Mouse (Mus musculus) neural tube, embryonic 14.5 days (tissue): ENCODE measurements at regions not wholly inside any gene's neighbourhood (a gene's known extent, or its start where the extent isn't known, plus 50 kb on each side); places are given as distances from the start of the nearest gene placed in this dataset.
A peak's percentile ranks its signal among the peaks of the same experiment; 100 is the strongest.

Experiments used
- ATAC-seq: fragments of 200-750 bp; cut with Nextera tagmentation; 2 replicates; pipeline ENCODE4 v1.8.0; 2017; ENCODE audit warnings: low read depth, mild to moderate bottlenecking, moderate TSS enrichment, moderate library complexity
- H3K27ac ChIP-seq: fragments of 300-500 bp; sonication (generic); 2 replicates; pipeline ENCODE4 v1.5.1; 2014; ENCODE audit warnings: low read depth, mild to moderate bottlenecking, control low read depth, low read length, moderate library complexity, mixed read lengths
- H3K27me3 ChIP-seq: fragments of 300-500 bp; sonication (generic); 2 replicates; pipeline ENCODE4 v1.6.1; 2014; ENCODE audit warnings: low read length; ENCODE audit not compliant: control insufficient read depth, insufficient read depth
- H3K36me3 ChIP-seq: fragments of 300-500 bp; sonication (generic); 2 replicates; pipeline ENCODE4 v1.6.1; 2014; ENCODE audit warnings: low read length, mixed read lengths; ENCODE audit not compliant: control insufficient read depth, insufficient read depth
- H3K4me1 ChIP-seq: fragments of 300-500 bp; sonication (generic); 2 replicates; pipeline ENCODE4 v1.6.1; 2014; ENCODE audit warnings: low read length; ENCODE audit not compliant: control insufficient read depth, insufficient read depth
- H3K4me2 ChIP-seq: fragments of 300-500 bp; sonication (generic); 2 replicates; pipeline ENCODE4 v1.6.1; 2014; ENCODE audit warnings: mild to moderate bottlenecking, low read depth, low read length, control low read depth
- H3K4me3 ChIP-seq: fragments of 300-500 bp; sonication (generic); 2 replicates; pipeline ENCODE4 v1.5.1; 2014; ENCODE audit warnings: low read depth, low read length, control low read depth, mixed read lengths
- H3K9ac ChIP-seq: fragments of 300-500 bp; sonication (generic); replicated peaks from 2 replicates; pipeline ENCODE4 v1.6.1; 2014; ENCODE audit warnings: low read depth, mild to moderate bottlenecking, control low read depth, low read length, mixed read lengths
- H3K9me3 ChIP-seq: fragments of 300-500 bp; sonication (generic); 2 replicates; pipeline ENCODE4 v1.6.1; 2016; ENCODE audit warnings: low read length; ENCODE audit not compliant: control insufficient read depth
- WGBS: fragments of 180-500 bp; shearing (Covaris S2); extraction: QIAGEN DNeasy Blood & Tissue Kit; methylation state at CpG from one replicate; pipeline ENCODE4 v1.1.7; 2014; 5-methylcytosine and 5-hydroxymethylcytosine counted together

- Histone ChIP-seq H3K9me3 (no peaks in the 10 kb centered on the region), H3K27ac (no peak overlapping the region), H3K4me1 (no peaks in the 10 kb centered on the region), H3K4me3 (no peak overlapping the region), H3K27me3 (no peaks in the 10 kb centered on the region), H3K36me3 (no peaks in the 10 kb centered on the region), H3K9ac (no peak overlapping the region), H3K4me2 (no peak overlapping the region)
- no peak for ATAC-seq
- 95% methylated on average over 3 of the region's 3 CpGs for WGBS
Observed at GRCm38 (mm10) chr5:50760386-50760785, 701.6 kb upstream of the Adgra3 start.

- Histone ChIP-seq H3K27ac (no peak overlapping the region), H3K4me3 (no peak overlapping the region), H3K9me3 (no peaks in the 10 kb centered on the region), H3K36me3 (no peaks in the 10 kb centered on the region), H3K9ac (no peak overlapping the region), H3K27me3 (no peaks in the 10 kb centered on the region), H3K4me1 (no peaks in the 10 kb centered on the region), H3K4me2 (no peak overlapping the region)
- WGBS: 61% methylated on average over 1 of the region's 1 CpGs
- no peak for ATAC-seq
Observed at GRCm38 (mm10) chr5:50752766-50753165, 694.0 kb upstream of the Adgra3 start.

GRCm38 (mm10) chr5:50751358-50751757 lies 692.6 kb upstream of the Adgra3 start:
- H3K9ac ChIP-seq: no peak overlapping the region
- peak; percentile 75 for ATAC-seq
- H3K4me2 ChIP-seq: no peak overlapping the region
- WGBS: 14% methylated on average over 3 of the region's 3 CpGs
- no peaks in the 10 kb centered on the region for H3K9me3 ChIP-seq
- no peaks in the 10 kb centered on the region for H3K36me3 ChIP-seq
- no peak overlapping the region for H3K27ac ChIP-seq
- no peak overlapping the region for H3K4me3 ChIP-seq
- H3K27me3 ChIP-seq: no peaks in the 10 kb centered on the region
- H3K4me1 ChIP-seq: no peaks in the 10 kb centered on the region

- no peak overlapping the region for H3K9ac ChIP-seq
- 64% methylated on average over 5 of the region's 5 CpGs for WGBS
Observed at GRCm38 (mm10) chr5:50743030-50743429, 684.2 kb upstream of the Adgra3 start.

GRCm38 (mm10) chr5:50733711-50734110 lies 674.9 kb upstream of the Adgra3 start:
- ATAC-seq: no peak
- Histone ChIP-seq H3K4me3 (no peak overlapping the region), H3K27ac (no peak overlapping the region), H3K27me3 (no peaks in the 10 kb centered on the region), H3K9ac (no peak overlapping the region), H3K36me3 (no peaks in the 10 kb centered on the region), H3K9me3 (no peaks in the 10 kb centered on the region), H3K4me1 (no peaks in the 10 kb centered on the region), H3K4me2 (no peak overlapping the region)
- WGBS: 73% methylated on average over 3 of the region's 3 CpGs

More at GRCm38 (mm10) chr5:50743030-50743429, 684.2 kb upstream of the Adgra3 start:
- Histone ChIP-seq H3K36me3 (no peaks in the 10 kb centered on the region), H3K4me3 (no peak overlapping the region), H3K4me2 (no peak overlapping the region), H3K9me3 (no peaks in the 10 kb centered on the region), H3K4me1 (no peaks in the 10 kb centered on the region), H3K27ac (no peak overlapping the region), H3K27me3 (no peaks in the 10 kb centered on the region)
- no peak for ATAC-seq

- Histone ChIP-seq H3K27ac (no peak overlapping the region), H3K27me3 (no peaks in the 10 kb centered on the region), H3K4me3 (no peak overlapping the region), H3K9me3 (no peaks in the 10 kb centered on the region), H3K9ac (no peak overlapping the region), H3K4me1 (no peaks in the 10 kb centered on the region), H3K4me2 (no peak overlapping the region), H3K36me3 (no peaks in the 10 kb centered on the region)
- ATAC-seq: no peak
- 79% methylated on average over 1 of the region's 1 CpGs for WGBS
Observed at GRCm38 (mm10) chr5:50728337-50729003, 669.7 kb upstream of the Adgra3 start.

GRCm38 (mm10) chr5:50706945-50707663 lies 648.3 kb upstream of the Adgra3 start:
- Histone ChIP-seq H3K9me3 (no peaks in the 10 kb centered on the region), H3K4me1 (no peaks in the 10 kb centered on the region), H3K27ac (no peak overlapping the region), H3K4me3 (no peak overlapping the region), H3K9ac (no peak overlapping the region), H3K4me2 (no peak overlapping the region), H3K36me3 (no peaks in the 10 kb centered on the region), H3K27me3 (no peaks in the 10 kb centered on the region)
- ATAC-seq: no peak
- WGBS: 71% methylated on average over 2 of the region's 2 CpGs

GRCm38 (mm10) chr5:50698084-50698483 lies 639.3 kb upstream of the Adgra3 start:
- 12% methylated on average over 2 of the region's 2 CpGs for WGBS
- no peak overlapping the region for H3K4me3 ChIP-seq
- H3K36me3 ChIP-seq: no peaks in the 10 kb centered on the region
- H3K27me3 ChIP-seq: no peaks in the 10 kb centered on the region
- no peak overlapping the region for H3K27ac ChIP-seq
- H3K9me3 ChIP-seq: no peaks in the 10 kb centered on the region
- H3K4me2 ChIP-seq: no peak overlapping the region
- no peaks in the 10 kb centered on the region for H3K4me1 ChIP-seq
- H3K9ac ChIP-seq: no peak overlapping the region
- peak; percentile 70; the same call in 1 of the 2 replicates for ATAC-seq

- Histone ChIP-seq H3K27me3 (no peaks in the 10 kb centered on the region), H3K4me1 (no peaks in the 10 kb centered on the region), H3K36me3 (no peaks in the 10 kb centered on the region), H3K4me2 (no peak overlapping the region), H3K4me3 (no peak overlapping the region), H3K9me3 (no peaks in the 10 kb centered on the region), H3K9ac (no peak overlapping the region), H3K27ac (no peak overlapping the region)
- ATAC-seq: peak; percentile 68
- WGBS: 21% methylated on average over 8 of the region's 8 CpGs
Observed at GRCm38 (mm10) chr5:50697588-50697987, 638.8 kb upstream of the Adgra3 start.
